Mouse (Mus musculus): ENCODE results near the gene Hs3st6. TPM values are rescaled to one million over a fixed set of nuclear protein-coding genes. Genes with fewer than 3 reads are reported as not detected.
"Not testable (repeated sequence)": the region's sequence is repeated elsewhere in the genome, so short reads cannot be mapped to it uniquely, and the experiment has no call there.

Hs3st6 gene
- polyA plus RNA-seq, 1 experiment: 0.72 TPM

DNA sequence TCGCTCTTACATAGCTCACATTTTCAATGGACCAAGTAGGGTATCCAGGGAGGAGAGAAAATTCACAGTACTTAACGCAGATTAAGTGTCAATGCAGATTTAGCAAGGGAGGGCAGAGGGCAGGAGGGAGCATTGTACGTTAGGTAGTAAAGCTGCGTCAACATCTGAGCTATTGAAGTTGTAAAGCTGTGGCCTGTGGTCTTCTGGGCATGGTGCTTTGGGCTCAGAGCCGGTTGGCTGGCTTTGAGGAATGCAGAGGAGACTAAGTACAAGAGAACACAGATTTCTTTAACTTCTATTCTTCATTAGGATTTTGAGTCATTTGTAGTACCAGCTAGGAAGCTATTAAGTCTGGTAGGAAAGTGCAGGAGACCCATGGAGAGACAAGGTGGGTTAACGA lies 37.2 kb upstream of the Hs3st6 start:
- Histone ChIP-seq H3K36me3 (ENCODE audit: control insufficient read depth, insufficient read depth, low read length, poor library complexity, severe bottlenecking) (peaks cover 14% of the 10 kb centered on the region), H3K27ac (ENCODE audit: insufficient read depth, low read length) (no peak overlapping the region), H3K9ac (ENCODE audit: low read depth, poor library complexity, severe bottlenecking) (no peak overlapping the region), H3K27me3 (ENCODE audit: control insufficient read depth, insufficient read depth, low read length, poor library complexity, severe bottlenecking) (no peaks in the 10 kb centered on the region), H3K9me3 (replicated peaks; ENCODE audit: control insufficient read depth, insufficient read depth, low read length, poor library complexity, severe bottlenecking) (no peaks in the 10 kb centered on the region), H3K4me3 (ENCODE audit: low read depth, low read length) (no peak overlapping the region), H3K4me1 (ENCODE audit: control insufficient read depth, insufficient read depth, low read length) (no peaks in the 10 kb centered on the region)
- TF ChIP-seq POLR2A (IDR thresholded peaks at IDR 0.05; ENCODE audit: insufficient read depth, low read length): no peak
- no peak for TF ChIP-seq CTCF (IDR thresholded peaks at IDR 0.05; ENCODE audit: low read depth, low read length)
- no peak for TF ChIP-seq EP300 (IDR thresholded peaks at IDR 0.05; ENCODE audit: insufficient read depth, low read depth, low read length)

DNA sequence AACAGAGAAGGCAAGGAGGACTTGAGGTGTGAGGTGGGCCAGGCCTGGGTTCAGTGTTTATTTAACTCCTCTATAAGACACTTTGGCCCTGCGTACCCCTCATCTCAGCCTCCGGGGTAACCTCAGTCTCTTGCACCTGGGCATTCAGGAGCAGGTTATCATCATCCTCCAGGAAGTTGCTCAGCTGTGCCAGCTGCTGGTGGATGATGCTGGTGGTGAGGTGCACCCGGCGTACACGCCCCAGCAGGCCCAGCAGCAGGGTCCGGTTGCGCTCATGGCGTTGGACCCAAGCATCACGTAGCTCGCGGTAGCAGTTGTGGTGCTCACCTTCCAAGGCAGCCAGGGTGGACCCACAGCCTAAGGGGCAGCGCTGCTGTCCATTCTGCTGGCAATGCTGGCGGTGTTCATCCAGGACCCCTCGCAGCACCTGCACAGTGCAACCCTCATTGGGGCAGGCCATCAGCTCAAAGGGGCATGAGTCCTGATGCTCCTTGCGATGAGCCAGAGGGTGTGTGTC lies 36.6 kb upstream of the Hs3st6 start:
- Histone ChIP-seq H3K27ac (ENCODE audit: insufficient read depth, low read length) (no peak overlapping the region), H3K4me3 (ENCODE audit: low read depth, low read length) (no peak overlapping the region), H3K9ac (ENCODE audit: low read depth, poor library complexity, severe bottlenecking) (no peak overlapping the region), H3K4me1 (ENCODE audit: control insufficient read depth, insufficient read depth, low read length) (no peaks in the 10 kb centered on the region), H3K27me3 (ENCODE audit: control insufficient read depth, insufficient read depth, low read length, poor library complexity, severe bottlenecking) (no peaks in the 10 kb centered on the region), H3K36me3 (ENCODE audit: control insufficient read depth, insufficient read depth, low read length, poor library complexity, severe bottlenecking) (peaks cover 19% of the 10 kb centered on the region), H3K9me3 (replicated peaks; ENCODE audit: control insufficient read depth, insufficient read depth, low read length, poor library complexity, severe bottlenecking) (no peaks in the 10 kb centered on the region)
- TF ChIP-seq CTCF (IDR thresholded peaks at IDR 0.05; ENCODE audit: low read depth, low read length) (no peak), EP300 (IDR thresholded peaks at IDR 0.05; ENCODE audit: insufficient read depth, low read depth, low read length) (no peak), POLR2A (IDR thresholded peaks at IDR 0.05; ENCODE audit: insufficient read depth, low read length) (no peak)

DNA sequence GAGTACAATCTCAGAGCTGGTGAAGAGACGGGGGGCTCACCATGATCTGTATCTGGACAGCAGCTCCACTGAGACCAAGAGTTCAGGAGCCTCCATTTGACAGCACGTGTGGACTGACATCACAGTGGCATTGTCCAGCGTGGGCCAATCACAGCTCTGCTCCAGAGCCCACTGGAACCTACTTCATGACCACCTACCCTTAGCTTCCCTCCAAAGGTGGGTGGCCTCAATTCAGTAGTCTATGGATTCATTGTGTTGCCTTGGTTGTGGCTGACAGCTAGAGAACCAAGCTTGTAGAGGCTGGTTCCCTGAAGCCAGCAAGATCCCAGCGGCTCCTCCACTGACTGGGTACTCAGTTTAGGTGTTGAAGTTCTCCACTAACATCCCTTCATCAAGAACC lies 34.8 kb upstream of the Hs3st6 start, which contains the start of the genes Rnf151 and Rps2:
Rnf151 (minus strand) TSS at position 121 of the 400 bp plus-strand sequence.
Rps2 (plus strand) TSS at position 174 of the 400 bp plus-strand sequence.
- Histone ChIP-seq H3K27ac (ENCODE audit: insufficient read depth, low read length) (no peak within 1 kb of the TSS), H3K27me3 (ENCODE audit: control insufficient read depth, insufficient read depth, low read length, poor library complexity, severe bottlenecking) (no peaks in the 10 kb centered on the region), H3K9ac (ENCODE audit: low read depth, poor library complexity, severe bottlenecking) (peak within 1 kb of the TSS; percentile 86), H3K4me1 (ENCODE audit: control insufficient read depth, insufficient read depth, low read length) (no peaks in the 10 kb centered on the region), H3K9me3 (replicated peaks; ENCODE audit: control insufficient read depth, insufficient read depth, low read length, poor library complexity, severe bottlenecking) (no peaks in the 10 kb centered on the region), H3K36me3 (ENCODE audit: control insufficient read depth, insufficient read depth, low read length, poor library complexity, severe bottlenecking) (peaks cover 32% of the 10 kb centered on the region), H3K4me3 (ENCODE audit: low read depth, low read length) (peak within 1 kb of the TSS; percentile 93)
- no peak for TF ChIP-seq CTCF (IDR thresholded peaks at IDR 0.05; ENCODE audit: low read depth, low read length)
- TF ChIP-seq POLR2A (IDR thresholded peaks at IDR 0.05; ENCODE audit: insufficient read depth, low read length): no peak
- no peak for TF ChIP-seq EP300 (IDR thresholded peaks at IDR 0.05; ENCODE audit: insufficient read depth, low read depth, low read length)

DNA sequence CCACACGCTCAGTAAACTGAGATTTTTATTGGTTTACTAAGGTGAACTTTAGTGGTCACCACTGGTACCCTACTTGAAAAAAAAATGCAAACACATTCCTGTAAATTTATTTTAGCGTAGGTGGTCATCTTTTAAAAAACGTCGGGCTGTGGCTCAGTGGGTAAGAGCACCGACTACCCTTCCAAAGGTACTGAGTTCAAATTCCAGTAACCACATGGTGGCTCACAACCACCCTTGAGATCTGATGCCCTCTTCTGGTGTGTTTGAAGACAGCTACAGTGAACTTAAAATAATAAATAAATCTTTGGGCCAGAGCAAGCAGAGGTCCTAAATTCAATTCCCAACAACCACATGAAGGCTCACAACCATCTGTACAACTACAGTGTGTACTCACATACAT lies 33.9 kb upstream of the Hs3st6 start:
- not testable (repeated sequence) for H3K4me1 ChIP-seq (ENCODE audit: control insufficient read depth, insufficient read depth, low read length); H3K27me3 ChIP-seq (ENCODE audit: control insufficient read depth, insufficient read depth, low read length, poor library complexity, severe bottlenecking); H3K27ac ChIP-seq (ENCODE audit: insufficient read depth, low read length); H3K9me3 ChIP-seq (replicated peaks; ENCODE audit: control insufficient read depth, insufficient read depth, low read length, poor library complexity, severe bottlenecking)
- Histone ChIP-seq H3K4me3 (ENCODE audit: low read depth, low read length) (peak overlapping the region; percentile 93), H3K9ac (ENCODE audit: low read depth, poor library complexity, severe bottlenecking) (peak overlapping the region; percentile 86), H3K36me3 (ENCODE audit: control insufficient read depth, insufficient read depth, low read length, poor library complexity, severe bottlenecking) (peaks cover 32% of the 10 kb centered on the region)

DNA sequence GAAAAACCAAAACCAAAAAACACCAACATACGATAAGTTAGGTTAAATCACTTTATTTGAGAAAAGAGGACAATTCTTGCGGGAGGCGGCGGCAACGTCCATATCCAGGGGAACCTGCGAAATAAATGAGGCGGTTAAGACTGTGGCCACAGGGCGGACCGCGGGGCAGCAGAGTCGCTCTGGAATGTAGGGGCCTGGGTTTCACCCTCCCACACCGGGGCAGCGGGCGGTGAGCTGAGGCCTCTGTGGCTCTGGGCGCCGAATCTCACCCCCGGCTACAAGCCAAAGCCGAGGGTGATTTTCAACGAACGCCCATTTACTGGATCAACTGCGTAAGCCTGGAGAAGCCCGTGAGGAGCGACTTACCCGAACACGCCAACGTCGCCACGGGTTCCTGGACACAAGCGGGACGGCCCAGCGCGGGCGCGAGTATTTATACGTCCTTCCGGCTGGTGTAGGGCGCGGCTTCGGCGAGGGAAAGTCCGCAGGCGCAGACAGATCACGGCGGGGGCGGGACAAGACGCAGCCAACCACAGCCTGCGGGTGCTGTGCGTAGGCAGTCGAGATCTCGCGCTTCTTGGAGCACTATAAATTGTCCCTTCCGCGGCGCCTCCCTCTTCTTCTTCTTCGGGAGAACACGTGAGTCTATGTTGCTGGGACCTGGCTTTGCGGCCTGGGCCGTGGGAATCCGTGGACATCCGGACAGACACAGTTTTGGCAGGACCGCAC lies 33.1 kb upstream of the Hs3st6 start:
- Histone ChIP-seq H3K9me3 (replicated peaks; ENCODE audit: control insufficient read depth, insufficient read depth, low read length, poor library complexity, severe bottlenecking) (no peaks in the 10 kb centered on the region), H3K27ac (ENCODE audit: insufficient read depth, low read length) (peak overlapping the region; percentile 14; the same call in 1 of the 2 replicates), H3K36me3 (ENCODE audit: control insufficient read depth, insufficient read depth, low read length, poor library complexity, severe bottlenecking) (peaks cover 32% of the 10 kb centered on the region), H3K4me3 (ENCODE audit: low read depth, low read length) (peak overlapping the region; percentile 93), H3K9ac (ENCODE audit: low read depth, poor library complexity, severe bottlenecking) (peak overlapping the region; percentile 92), H3K27me3 (ENCODE audit: control insufficient read depth, insufficient read depth, low read length, poor library complexity, severe bottlenecking) (no peaks in the 10 kb centered on the region), H3K4me1 (ENCODE audit: control insufficient read depth, insufficient read depth, low read length) (no peaks in the 10 kb centered on the region)
- no peak for TF ChIP-seq CTCF (IDR thresholded peaks at IDR 0.05; ENCODE audit: low read depth, low read length)
- TF ChIP-seq POLR2A (IDR thresholded peaks at IDR 0.05; ENCODE audit: insufficient read depth, low read length): peak; percentile 90
- TF ChIP-seq EP300 (IDR thresholded peaks at IDR 0.05; ENCODE audit: insufficient read depth, low read depth, low read length): no peak

DNA sequence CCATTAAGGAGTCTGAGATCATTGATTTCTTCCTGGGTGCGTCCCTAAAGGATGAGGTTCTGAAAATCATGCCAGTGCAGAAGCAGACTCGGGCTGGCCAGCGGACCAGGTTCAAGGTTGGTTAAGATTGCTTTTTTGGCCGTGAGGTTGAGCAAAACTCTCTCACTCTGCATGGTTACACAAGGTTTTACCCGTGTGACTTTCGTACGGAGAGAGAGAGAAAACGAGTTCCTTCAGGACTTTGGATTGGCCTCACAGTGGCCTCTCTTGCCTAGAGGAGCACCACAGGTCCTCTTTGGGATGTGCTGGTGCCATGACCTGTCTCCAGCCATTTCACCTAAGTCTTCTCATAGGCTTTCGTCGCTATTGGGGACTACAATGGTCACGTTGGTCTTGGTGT lies 32.2 kb upstream of the Hs3st6 start:
- Histone ChIP-seq H3K9ac (ENCODE audit: low read depth, poor library complexity, severe bottlenecking) (peak overlapping the region; percentile 92), H3K27ac (ENCODE audit: insufficient read depth, low read length) (peak overlapping the region; percentile 41; the same call in 1 of the 2 replicates), H3K36me3 (ENCODE audit: control insufficient read depth, insufficient read depth, low read length, poor library complexity, severe bottlenecking) (peaks cover 32% of the 10 kb centered on the region), H3K4me3 (ENCODE audit: low read depth, low read length) (peak overlapping the region; percentile 92)
- not testable (repeated sequence) for H3K4me1 ChIP-seq (ENCODE audit: control insufficient read depth, insufficient read depth, low read length); H3K9me3 ChIP-seq (replicated peaks; ENCODE audit: control insufficient read depth, insufficient read depth, low read length, poor library complexity, severe bottlenecking); H3K27me3 ChIP-seq (ENCODE audit: control insufficient read depth, insufficient read depth, low read length, poor library complexity, severe bottlenecking)

DNA sequence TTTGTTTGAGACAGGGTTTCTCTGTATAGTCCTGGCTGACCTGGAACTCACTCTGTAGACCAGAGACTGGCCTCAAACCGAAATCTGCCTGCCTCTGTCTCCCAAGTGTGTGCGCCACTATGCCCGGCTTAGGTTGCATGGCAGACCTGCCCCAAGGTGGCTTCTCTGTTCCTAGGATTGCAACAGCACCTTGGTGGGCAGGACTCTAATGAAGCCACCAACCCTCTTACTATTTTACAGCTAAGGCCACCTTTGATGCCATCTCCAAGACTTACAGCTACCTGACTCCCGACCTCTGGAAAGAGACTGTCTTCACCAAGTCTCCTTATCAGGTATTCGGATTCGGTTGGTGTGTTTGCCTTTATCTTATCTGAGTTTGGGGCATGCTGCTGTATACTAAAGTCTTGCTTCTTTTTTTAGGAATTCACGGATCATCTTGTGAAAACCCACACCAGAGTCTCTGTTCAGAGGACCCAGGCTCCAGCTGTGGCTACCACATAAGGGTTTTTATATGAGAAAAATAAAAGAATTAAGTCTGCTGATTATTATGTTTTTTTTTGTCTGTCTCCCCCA lies 31.3 kb upstream of the Hs3st6 start:
- H3K27me3 ChIP-seq (ENCODE audit: control insufficient read depth, insufficient read depth, low read length, poor library complexity, severe bottlenecking); H3K4me1 ChIP-seq (ENCODE audit: control insufficient read depth, insufficient read depth, low read length); H3K9me3 ChIP-seq (replicated peaks; ENCODE audit: control insufficient read depth, insufficient read depth, low read length, poor library complexity, severe bottlenecking): not testable (repeated sequence)
- H3K36me3 ChIP-seq (ENCODE audit: control insufficient read depth, insufficient read depth, low read length, poor library complexity, severe bottlenecking): peaks cover 32% of the 10 kb centered on the region
- H3K9ac ChIP-seq (ENCODE audit: low read depth, poor library complexity, severe bottlenecking): peak overlapping the region; percentile 92
- 0 out of 2 replicates have a peak overlapping the region, but pooled peaks have one; percentile 1 for H3K27ac ChIP-seq (ENCODE audit: insufficient read depth, low read length)
- peak overlapping the region; percentile 75 for H3K4me3 ChIP-seq (ENCODE audit: low read depth, low read length)
